Mouse (Mus musculus) spleen, adult 2 months (tissue): ENCODE data around the gene Gm49368. TPM values are rescaled to one million over a fixed set of nuclear protein-coding genes. Genes with fewer than 3 reads are reported as not detected.

ENCODE experiments used
- DNase-seq, 2 experiments: peaks; one replicate each; pipeline versions ENCODE4 v3.0.0 to v3.0.0-alpha.2; 2012 to 2021; ENCODE audit warnings: low spot score in 2 of 2, low read depth in 1 of 2
- H3K27ac ChIP-seq: fragments of 200-500 bp; 2 replicates; pipeline ENCODE4 v1.5.1; 2012; ENCODE audit warnings: low read length, inconsistent platforms; ENCODE audit not compliant: insufficient read depth
- H3K27me3 ChIP-seq: fragments of 200-500 bp; 2 replicates; pipeline ENCODE4 v1.6.1; 2012; ENCODE audit warnings: mild to moderate bottlenecking, moderate library complexity, low read length, inconsistent platforms; ENCODE audit not compliant: control insufficient read depth, insufficient read depth
- H3K36me3 ChIP-seq: fragments of 200-500 bp; 2 replicates; pipeline ENCODE4 v1.6.1; 2012; ENCODE audit warnings: mild to moderate bottlenecking, low read length, inconsistent platforms; ENCODE audit not compliant: control insufficient read depth, insufficient read depth
- H3K4me1 ChIP-seq: fragments of 200-500 bp; 2 replicates; pipeline ENCODE4 v1.6.1; 2011; ENCODE audit warnings: inconsistent platforms; ENCODE audit not compliant: control insufficient read depth, insufficient read depth, insufficient read length
- H3K4me3 ChIP-seq: fragments of 200-500 bp; 2 replicates; pipeline ENCODE4 v1.5.1; 2011; ENCODE audit warnings: mild to moderate bottlenecking, inconsistent platforms; ENCODE audit not compliant: insufficient read depth, insufficient read length; ENCODE audit errors: extremely low read depth
- CTCF ChIP-seq: fragments of 200-500 bp; IDR thresholded peaks from 2 replicates; pipeline ENCODE4 v1.5.1; 2011; ENCODE audit warnings: mild to moderate bottlenecking, inconsistent platforms; ENCODE audit not compliant: insufficient read depth, insufficient read length, insufficient replicate concordance; ENCODE audit errors: extremely low read depth
- POLR2A ChIP-seq: fragments of 200-500 bp; IDR thresholded peaks from 2 replicates; pipeline ENCODE4 v1.6.1; 2011; ENCODE audit warnings: low read depth, low read length, inconsistent platforms
- WGBS: fragments of 180-500 bp; shearing (Covaris S2); methylation state at CpG from one replicate; pipeline ENCODE4 v1.1.7; 2018; 5-methylcytosine and 5-hydroxymethylcytosine counted together
- polyA plus RNA-seq: library from polyadenylated mRNA; depleted of rRNA; stranded (reverse); fragments of >200 nt; gene quantifications from 2 replicates; pipeline ENCODE4 v1.2.3, GENCODE M21; 2012

Gene Gm49368
- polyA plus RNA-seq, 1 experiment, result 0.61 TPM

DNA sequence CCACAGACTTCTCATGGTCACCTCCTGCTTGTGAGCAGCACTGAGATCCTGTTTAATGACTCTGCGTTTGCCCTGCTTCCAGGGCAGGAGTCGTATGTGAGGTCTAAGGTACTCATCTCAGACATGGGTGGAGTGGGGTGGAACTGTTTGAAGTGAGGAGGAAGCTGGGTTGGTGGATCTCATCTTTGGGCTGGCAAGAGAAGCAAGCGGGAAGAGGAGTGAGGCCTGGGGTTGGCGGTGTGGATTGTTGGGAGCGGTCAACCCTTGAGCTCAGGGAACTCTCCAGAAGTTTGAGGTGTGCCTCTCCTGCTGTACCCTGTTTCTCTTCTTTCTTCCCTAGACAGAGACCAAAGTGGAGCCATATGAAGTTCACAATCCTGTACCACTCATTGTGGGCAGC lies 53.9 kb downstream of the Gm49368 start:
- H3K27ac ChIP-seq, result no peak overlapping the region
- TF ChIP-seq CTCF (no peak), POLR2A (no peak)
- H3K36me3 ChIP-seq, result no peaks in the 10 kb centered on the region
- no peak overlapping the region for H3K4me3 ChIP-seq
- peaks cover 7% of the 10 kb centered on the region for H3K4me1 ChIP-seq
- no peaks in the 10 kb centered on the region for H3K27me3 ChIP-seq
- 93% methylated on average over 5 of the region's 5 CpGs for WGBS
- DNase-seq, result no peak

- 75% methylated on average over 6 of the region's 6 CpGs for WGBS
- peak in 1 of 2 experiments; percentile 19 for DNase-seq
- no peaks in the 10 kb centered on the region for H3K36me3 ChIP-seq
- H3K27ac ChIP-seq, result peak overlapping the region; percentile 6; the same call in 1 of the 2 replicates
- no peaks in the 10 kb centered on the region for H3K27me3 ChIP-seq
- no peak overlapping the region for H3K4me3 ChIP-seq
- peaks cover 5% of the 10 kb centered on the region for H3K4me1 ChIP-seq
- TF ChIP-seq POLR2A (no peak), CTCF (no peak)
Measured at GRCm38 (mm10) chr7:128119726-128120490, 57.4 kb downstream of the Gm49368 start.

DNA sequence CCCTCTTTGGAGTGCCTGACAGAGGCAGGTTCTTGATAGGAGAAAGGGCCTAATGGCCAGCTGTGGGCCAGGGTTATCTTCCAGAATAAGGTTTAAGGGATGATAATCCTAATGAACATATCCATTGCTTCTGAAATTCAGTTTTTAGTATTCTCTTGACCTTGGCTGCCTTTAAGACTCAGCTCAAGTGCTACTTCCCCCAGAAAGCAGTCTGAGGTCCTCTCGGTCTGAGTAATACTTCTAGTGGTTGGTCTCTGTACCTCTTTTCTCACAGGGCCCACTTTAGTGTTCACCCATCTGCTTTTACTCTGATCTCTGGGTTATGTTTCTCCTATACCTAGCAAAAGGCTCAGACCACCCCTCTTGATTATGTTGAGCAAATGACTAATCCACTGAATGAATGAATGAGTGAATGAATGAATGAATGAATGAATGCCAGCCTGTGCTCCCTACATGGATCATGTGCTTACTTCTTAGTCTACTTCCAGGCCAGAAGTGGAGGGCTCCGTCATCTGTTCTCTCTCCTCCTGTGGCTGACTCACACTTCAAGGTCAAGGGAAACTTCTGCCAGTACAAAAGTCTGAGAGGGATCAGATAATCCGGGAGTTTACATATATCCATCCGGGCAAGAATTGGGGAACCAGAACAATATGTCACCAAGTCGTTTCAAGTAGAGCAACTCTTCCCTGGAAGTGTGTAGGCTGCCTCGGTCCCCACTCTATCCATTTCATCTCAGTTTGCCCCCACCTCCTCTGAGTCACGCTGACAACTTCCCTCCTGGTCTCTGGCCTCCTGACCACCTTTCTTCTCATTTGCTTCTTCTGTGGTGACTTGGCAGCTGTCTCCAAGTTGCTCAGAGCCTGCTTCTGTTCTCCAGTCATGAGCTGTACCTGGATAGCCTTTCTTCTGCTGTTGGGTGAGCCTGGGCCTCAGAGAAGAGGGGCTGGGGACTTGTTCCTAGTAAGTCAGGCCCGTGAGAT lies 66.5 kb downstream of the Gm49368 start, which contains the start of gene Itgax:
Itgax (plus strand) TSS at position 807 of the 980 bp plus-strand sequence.
- Histone ChIP-seq H3K4me1 (peaks cover 21% of the 10 kb centered on the region), H3K4me3 (peak within 1 kb of the TSS; percentile 17; the same call in 1 of the 2 replicates), H3K27me3 (no peaks in the 10 kb centered on the region), H3K36me3 (no peaks in the 10 kb centered on the region), H3K27ac (peak within 1 kb of the TSS; percentile 66)
- no peak for DNase-seq
- 46% methylated on average over 8 of the region's 8 CpGs for WGBS
- TF ChIP-seq CTCF, result no peak

DNA sequence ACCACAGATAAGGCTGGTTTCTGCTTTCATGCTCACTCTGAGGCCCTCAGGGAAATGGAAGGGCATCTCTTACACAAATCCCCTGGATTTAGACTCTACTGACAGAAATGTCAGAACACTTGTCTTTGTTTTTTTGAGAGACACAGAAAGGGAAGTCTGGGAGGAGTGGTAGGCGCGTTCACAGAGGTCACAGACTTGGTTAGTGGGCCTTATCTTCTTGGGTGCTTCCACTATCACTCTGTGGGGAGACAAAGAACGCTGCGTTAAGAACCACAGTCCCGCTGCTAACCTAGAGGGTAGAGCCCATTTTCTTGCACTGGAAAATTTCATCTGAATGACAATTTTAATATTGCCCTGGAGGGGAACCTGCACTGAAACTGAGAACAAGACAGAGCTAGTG lies 69.7 kb downstream of the Gm49368 start:
- 42% methylated on average over 5 of the region's 5 CpGs for WGBS
- no peak overlapping the region for H3K27ac ChIP-seq
- DNase-seq, result no peak

DNA sequence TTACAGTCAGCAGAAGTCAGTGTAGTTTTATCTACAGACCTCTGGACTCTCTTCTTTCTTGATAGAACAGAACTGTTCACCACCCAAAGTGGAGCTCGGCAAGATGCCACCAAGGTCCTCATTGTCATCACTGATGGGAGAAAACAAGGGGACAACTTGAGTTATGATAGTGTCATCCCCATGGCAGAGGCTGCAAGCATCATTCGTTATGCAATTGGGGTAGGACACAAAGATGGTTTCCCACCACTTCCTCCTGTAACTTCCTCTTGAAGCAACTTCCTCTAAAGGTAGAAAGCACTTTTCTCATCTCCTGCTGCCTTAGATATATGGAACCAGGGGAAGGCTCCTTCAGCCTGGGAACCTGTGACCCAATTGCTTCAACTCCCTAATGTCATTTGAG lies 71.1 kb downstream of the Gm49368 start:
- 10% methylated on average over 2 of the region's 2 CpGs for WGBS
- TF ChIP-seq CTCF, result no peak
- TF ChIP-seq POLR2A, result no peak

More for the DNA sequence above, 69.7 kb downstream of the Gm49368 start:
- TF ChIP-seq CTCF (no peak), POLR2A (no peak)
- peaks cover 22% of the 10 kb centered on the region for H3K4me1 ChIP-seq
- no peaks in the 10 kb centered on the region for H3K36me3 ChIP-seq
- no peaks in the 10 kb centered on the region for H3K27me3 ChIP-seq
- no peak overlapping the region for H3K4me3 ChIP-seq

DNA sequence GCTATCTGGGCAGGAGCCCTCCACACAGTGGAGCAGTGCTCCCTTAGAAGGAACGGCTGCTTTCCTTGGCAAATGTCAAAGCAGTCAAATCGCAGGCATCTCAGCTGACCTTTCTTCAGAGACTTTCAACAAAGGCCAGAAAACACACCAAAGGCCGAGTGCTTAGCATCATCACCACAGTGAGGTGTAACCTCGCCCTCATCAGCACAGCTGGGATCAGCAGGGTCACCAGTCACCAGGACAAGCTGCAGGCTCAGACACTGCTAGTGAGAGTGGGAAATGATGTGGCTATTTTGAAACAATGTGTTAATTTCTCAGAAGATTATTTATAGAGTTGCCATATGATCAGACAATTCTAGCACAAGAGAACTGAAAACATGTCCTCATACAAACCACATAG lies 74.4 kb downstream of the Gm49368 start:
- no peak for DNase-seq
- H3K27me3 ChIP-seq, result no peaks in the 10 kb centered on the region
- peak overlapping the region; percentile 1 for H3K27ac ChIP-seq
- WGBS, result 64% methylated on average over 4 of the region's 4 CpGs
- TF ChIP-seq POLR2A, result no peak
- no peak for TF ChIP-seq CTCF
- H3K4me1 ChIP-seq, result peaks cover 22% of the 10 kb centered on the region
- H3K4me3 ChIP-seq, result no peak overlapping the region
- H3K36me3 ChIP-seq, result no peaks in the 10 kb centered on the region

More for the DNA sequence above, 71.1 kb downstream of the Gm49368 start:
- H3K27ac ChIP-seq, result peak overlapping the region; percentile 44
- no peaks in the 10 kb centered on the region for H3K27me3 ChIP-seq
- H3K4me3 ChIP-seq, result no peak overlapping the region
- peak; percentile 20 to 41 for DNase-seq
- H3K36me3 ChIP-seq, result no peaks in the 10 kb centered on the region
- H3K4me1 ChIP-seq, result peaks cover 22% of the 10 kb centered on the region
